Mouse (Mus musculus): Measurements from ENCODE around the gene E2f3. TPM values are rescaled to one million over a fixed set of nuclear protein-coding genes. Genes with fewer than 3 reads are reported as not detected.

The E2f3 gene
- total and polyA plus RNA-seq, 3 experiments: 2.6 to 6.2 (median 6.2) TPM

DNA sequence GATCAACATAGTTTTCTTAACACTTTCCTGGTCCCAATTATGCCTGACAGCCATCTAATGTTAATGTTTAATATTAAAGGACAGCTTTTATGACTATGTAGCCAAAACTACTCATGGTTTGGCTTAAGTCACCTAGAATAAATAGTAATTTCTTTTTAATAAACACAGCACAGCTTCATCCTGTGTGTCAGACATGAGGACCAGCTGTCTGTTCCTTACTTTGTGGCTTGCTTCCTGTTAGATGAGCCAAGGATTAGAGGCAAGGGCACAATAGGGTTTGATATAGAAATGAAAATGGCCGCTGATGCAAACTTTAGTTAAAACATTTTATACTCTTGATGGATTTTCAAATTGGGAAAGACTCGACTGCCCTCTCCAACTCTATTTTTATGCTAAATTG, 32.7 kb upstream of the E2f3 start:
- intact Hi-C loops (cut with DNase I): no loop called here
- Histone ChIP-seq H3K9ac (ENCODE audit: low read depth, low read length) (no peak overlapping the region), H3K27me3 (ENCODE audit: control insufficient read depth, insufficient read depth, low read length) (no peaks in the 10 kb centered on the region), H3K79me2 (replicated peaks; ENCODE audit: control insufficient read depth, insufficient read depth, low read length) (no peaks in the 10 kb centered on the region), H3K27ac (no peak overlapping the region), H3K4me3 (no peak overlapping the region), H3K4me1 (ENCODE audit: control insufficient read depth, insufficient read depth, low read length) (no peaks in the 10 kb centered on the region), H3K36me3 (ENCODE audit: control insufficient read depth, insufficient read depth, low read length) (no peaks in the 10 kb centered on the region)
- WGBS: 74% methylated on average over 2 of the region's 2 CpGs
- TF ChIP-seq POLR2A (IDR thresholded peaks at IDR 0.05; ENCODE audit: insufficient read depth, low read depth, low read length): no peak
- no peak for TF ChIP-seq CTCF (IDR thresholded peaks at IDR 0.05)
- no peak for TF ChIP-seq EP300 (IDR thresholded peaks at IDR 0.05; ENCODE audit: insufficient read depth, low read depth, low read length)
- no peak for DNase-seq

GRCm38 (mm10) chr13:30017611-30018010, 31.7 kb upstream of the E2f3 start:
- no peak for DNase-seq
- no peak overlapping the region for H3K4me3 ChIP-seq
- H3K9ac ChIP-seq (ENCODE audit: low read depth, low read length): no peak overlapping the region
- no peaks in the 10 kb centered on the region for H3K79me2 ChIP-seq (replicated peaks; ENCODE audit: control insufficient read depth, insufficient read depth, low read length)
- H3K4me1 ChIP-seq (ENCODE audit: control insufficient read depth, insufficient read depth, low read length): no peaks in the 10 kb centered on the region
- no peaks in the 10 kb centered on the region for H3K36me3 ChIP-seq (ENCODE audit: control insufficient read depth, insufficient read depth, low read length)
- no peak for TF ChIP-seq CTCF (IDR thresholded peaks at IDR 0.05)
- TF ChIP-seq EP300 (IDR thresholded peaks at IDR 0.05; ENCODE audit: insufficient read depth, low read depth, low read length): no peak
- no peak for TF ChIP-seq POLR2A (IDR thresholded peaks at IDR 0.05; ENCODE audit: insufficient read depth, low read depth, low read length)
- H3K27me3 ChIP-seq (ENCODE audit: control insufficient read depth, insufficient read depth, low read length): no peaks in the 10 kb centered on the region
- H3K27ac ChIP-seq: no peak overlapping the region
- intact Hi-C loops (cut with DNase I): no loop called here
- 87% methylated on average over 7 of the region's 7 CpGs for WGBS

DNA sequence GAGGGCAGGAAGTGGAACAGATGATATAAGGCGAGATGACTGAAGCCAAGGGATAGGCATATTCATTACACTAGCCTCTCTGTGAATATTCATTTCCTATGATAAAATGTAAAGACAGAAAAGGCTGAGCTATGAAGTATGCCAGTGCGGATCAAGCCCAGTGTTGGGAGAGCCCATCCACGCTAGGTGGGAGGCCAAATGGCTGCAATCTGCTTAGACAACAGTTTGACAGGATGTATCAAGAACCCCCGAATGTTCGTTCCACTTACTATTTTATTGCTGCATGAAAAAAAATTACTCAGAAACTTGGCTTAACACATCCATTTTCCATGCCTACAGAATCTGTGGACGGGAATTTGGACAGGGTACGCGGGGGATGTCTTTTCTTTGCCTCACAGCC, 28.7 kb upstream of the E2f3 start:
- no peak overlapping the region for H3K9ac ChIP-seq (ENCODE audit: low read depth, low read length)
- no peaks in the 10 kb centered on the region for H3K79me2 ChIP-seq (replicated peaks; ENCODE audit: control insufficient read depth, insufficient read depth, low read length)
- H3K4me1 ChIP-seq (ENCODE audit: control insufficient read depth, insufficient read depth, low read length): no peaks in the 10 kb centered on the region
- H3K27ac ChIP-seq: no peak overlapping the region
- no peak overlapping the region for H3K4me3 ChIP-seq
- WGBS: 78% methylated on average over 8 of the region's 8 CpGs
- DNase-seq: no peak
- no peak for TF ChIP-seq EP300 (IDR thresholded peaks at IDR 0.05; ENCODE audit: insufficient read depth, low read depth, low read length)
- TF ChIP-seq CTCF (IDR thresholded peaks at IDR 0.05): no peak
- no peak for TF ChIP-seq POLR2A (IDR thresholded peaks at IDR 0.05; ENCODE audit: insufficient read depth, low read depth, low read length)
- intact Hi-C loops (cut with DNase I): no loop called here
- H3K36me3 ChIP-seq (ENCODE audit: control insufficient read depth, insufficient read depth, low read length): no peaks in the 10 kb centered on the region
- H3K27me3 ChIP-seq (ENCODE audit: control insufficient read depth, insufficient read depth, low read length): no peaks in the 10 kb centered on the region

- TF ChIP-seq CTCF (IDR thresholded peaks at IDR 0.05) (no peak), POLR2A (IDR thresholded peaks at IDR 0.05; ENCODE audit: insufficient read depth, low read depth, low read length) (no peak), EP300 (IDR thresholded peaks at IDR 0.05; ENCODE audit: insufficient read depth, low read depth, low read length) (no peak)
- no peak for DNase-seq
- no peaks in the 10 kb centered on the region for H3K36me3 ChIP-seq (ENCODE audit: control insufficient read depth, insufficient read depth, low read length)
- no peak overlapping the region for H3K9ac ChIP-seq (ENCODE audit: low read depth, low read length)
- H3K79me2 ChIP-seq (replicated peaks; ENCODE audit: control insufficient read depth, insufficient read depth, low read length): no peaks in the 10 kb centered on the region
- H3K4me1 ChIP-seq (ENCODE audit: control insufficient read depth, insufficient read depth, low read length): no peaks in the 10 kb centered on the region
- 89% methylated on average over 6 of the region's 6 CpGs for WGBS
- no peak overlapping the region for H3K27ac ChIP-seq
- no peaks in the 10 kb centered on the region for H3K27me3 ChIP-seq (ENCODE audit: control insufficient read depth, insufficient read depth, low read length)
- H3K4me3 ChIP-seq: no peak overlapping the region
- intact Hi-C loops (cut with DNase I): no loop called here
These were observed 26.4 kb upstream of the E2f3 start for GRCm38 (mm10) chr13:30012226-30012625.

DNA sequence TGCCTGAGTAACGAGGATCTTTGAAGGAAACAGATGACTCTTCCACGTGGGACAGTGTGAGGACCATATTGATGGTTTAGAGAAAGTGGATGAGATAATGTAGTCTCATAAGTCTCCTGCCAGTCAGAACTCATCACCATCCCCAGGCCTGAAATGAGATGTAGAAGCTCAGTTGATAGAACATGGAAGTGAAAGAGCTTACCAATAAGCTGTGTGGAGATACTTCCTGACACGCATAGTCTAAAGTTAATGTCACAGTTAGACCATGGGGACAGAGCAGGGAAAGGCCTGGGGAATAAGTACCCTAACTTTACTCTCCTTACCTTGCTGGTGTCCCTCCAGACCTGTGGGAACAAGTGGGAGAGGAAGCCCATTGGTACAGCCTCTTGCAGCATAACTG, 22.9 kb upstream of the E2f3 start:
- no peaks in the 10 kb centered on the region for H3K36me3 ChIP-seq (ENCODE audit: control insufficient read depth, insufficient read depth, low read length)
- no peak for DNase-seq
- H3K27me3 ChIP-seq (ENCODE audit: control insufficient read depth, insufficient read depth, low read length): no peaks in the 10 kb centered on the region
- H3K4me1 ChIP-seq (ENCODE audit: control insufficient read depth, insufficient read depth, low read length): no peaks in the 10 kb centered on the region
- TF ChIP-seq CTCF (IDR thresholded peaks at IDR 0.05) (no peak), POLR2A (IDR thresholded peaks at IDR 0.05; ENCODE audit: insufficient read depth, low read depth, low read length) (no peak), EP300 (IDR thresholded peaks at IDR 0.05; ENCODE audit: insufficient read depth, low read depth, low read length) (no peak)
- no peaks in the 10 kb centered on the region for H3K79me2 ChIP-seq (replicated peaks; ENCODE audit: control insufficient read depth, insufficient read depth, low read length)
- intact Hi-C loops (cut with DNase I): no loop called here
- H3K9ac ChIP-seq (ENCODE audit: low read depth, low read length): no peak overlapping the region
- H3K27ac ChIP-seq: no peak overlapping the region
- WGBS: 83% methylated on average over 3 of the region's 3 CpGs
- H3K4me3 ChIP-seq: no peak overlapping the region

DNA sequence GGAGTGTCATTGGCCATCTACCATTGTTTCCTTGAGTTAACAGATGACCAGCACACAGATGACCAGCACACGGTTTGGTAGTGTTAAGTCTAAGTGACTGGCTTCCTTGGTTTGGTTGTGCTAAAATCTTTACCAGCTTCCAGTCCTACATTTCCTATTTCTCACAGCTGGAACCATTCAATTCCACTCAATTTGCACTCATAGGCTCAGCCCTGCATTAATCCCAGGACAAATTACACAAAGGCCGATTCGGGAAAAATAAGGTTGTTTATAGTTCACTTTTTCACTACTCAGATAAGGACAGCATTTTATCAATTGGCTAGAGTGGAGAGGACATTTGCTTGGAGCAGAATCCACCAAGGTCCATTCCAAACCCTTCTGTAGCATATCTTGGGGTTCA, 19.6 kb upstream of the E2f3 start:
- no peak for TF ChIP-seq EP300 (IDR thresholded peaks at IDR 0.05; ENCODE audit: insufficient read depth, low read depth, low read length)
- no peaks in the 10 kb centered on the region for H3K4me1 ChIP-seq (ENCODE audit: control insufficient read depth, insufficient read depth, low read length)
- H3K36me3 ChIP-seq (ENCODE audit: control insufficient read depth, insufficient read depth, low read length): no peaks in the 10 kb centered on the region
- WGBS: 89% methylated on average over 3 of the region's 3 CpGs
- H3K79me2 ChIP-seq (replicated peaks; ENCODE audit: control insufficient read depth, insufficient read depth, low read length): no peaks in the 10 kb centered on the region
- intact Hi-C loops (cut with DNase I): no loop called here
- H3K27me3 ChIP-seq (ENCODE audit: control insufficient read depth, insufficient read depth, low read length): no peaks in the 10 kb centered on the region
- no peak for DNase-seq
- no peak overlapping the region for H3K4me3 ChIP-seq
- H3K9ac ChIP-seq (ENCODE audit: low read depth, low read length): no peak overlapping the region
- H3K27ac ChIP-seq: no peak overlapping the region
